Mouse (Mus musculus) ES-Bruce4 (cell line): ENCODE measurements around the gene Ankrd11. TPM values are rescaled to one million over a fixed set of nuclear protein-coding genes. Genes with fewer than 3 reads are reported as not detected.

ENCODE experiments used
- H3K27ac ChIP-seq: 2 replicates; pipeline ENCODE4 v1.5.1; 2012; ENCODE audit warnings: low read length, inconsistent platforms; ENCODE audit not compliant: insufficient read depth
- H3K27me3 ChIP-seq: 2 replicates; pipeline ENCODE4 v1.6.1; 2012; ENCODE audit warnings: mild to moderate bottlenecking, low read length, inconsistent platforms; ENCODE audit not compliant: control insufficient read depth, poor library complexity, insufficient read depth, severe bottlenecking
- H3K36me3 ChIP-seq: 2 replicates; pipeline ENCODE4 v1.6.1; 2012; ENCODE audit warnings: inconsistent platforms, mild to moderate bottlenecking, low read length, moderate library complexity; ENCODE audit not compliant: control insufficient read depth, poor library complexity, insufficient read depth, severe bottlenecking
- H3K4me1 ChIP-seq: one replicate; pipeline ENCODE4 v1.8.1; 2011; ENCODE audit warnings: low read length; ENCODE audit not compliant: control insufficient read depth, insufficient read depth
- H3K4me3 ChIP-seq: 2 replicates; pipeline ENCODE4 v1.5.1; 2011; ENCODE audit warnings: low read depth, mild to moderate bottlenecking, low read length
- H3K9ac ChIP-seq: 2 replicates; pipeline ENCODE4 v1.6.1; 2012; ENCODE audit warnings: low read depth, mild to moderate bottlenecking, inconsistent platforms; ENCODE audit not compliant: poor library complexity, severe bottlenecking
- H3K9me3 ChIP-seq: replicated peaks from 2 replicates; pipeline ENCODE4 v1.6.1; 2012; ENCODE audit warnings: mild to moderate bottlenecking, low read length, inconsistent platforms; ENCODE audit not compliant: control insufficient read depth, poor library complexity, insufficient read depth, severe bottlenecking
- CTCF ChIP-seq: IDR thresholded peaks from one replicate; pipeline ENCODE4 v1.8.1; 2011; ENCODE audit warnings: low read depth, low read length
- EP300 ChIP-seq: IDR thresholded peaks from 2 replicates; pipeline ENCODE4 v1.6.1; 2011; ENCODE audit warnings: low read depth, low read length; ENCODE audit not compliant: insufficient read depth
- POLR2A ChIP-seq: IDR thresholded peaks from one replicate; pipeline ENCODE4 v1.8.1; 2011; ENCODE audit warnings: low read length; ENCODE audit not compliant: insufficient read depth
- polyA plus RNA-seq: library from polyadenylated mRNA; stranded (reverse); fragments of >200 nt; gene quantifications from 2 replicates; pipeline ENCODE4 v1.2.4, GENCODE M21; 2011; ENCODE audit warnings: low read depth; ENCODE audit not compliant: missing spikeins, insufficient read depth, insufficient read length

Ankrd11 gene
- polyA plus RNA-seq, 1 experiment: 148 TPM

- TF ChIP-seq CTCF (no peak), POLR2A (no peak), EP300 (no peak)
- H3K4me1 ChIP-seq: peaks cover 2% of the 10 kb centered on the region
- H3K9me3 ChIP-seq: no peaks in the 10 kb centered on the region
- H3K36me3 ChIP-seq: peaks cover 16% of the 10 kb centered on the region
- peak overlapping the region; percentile 60 for H3K27ac ChIP-seq
- H3K4me3 ChIP-seq: peak overlapping the region; percentile 86
- H3K9ac ChIP-seq: peak overlapping the region; percentile 96
- H3K27me3 ChIP-seq: no peaks in the 10 kb centered on the region
These were observed 24.1 kb upstream of the Ankrd11 start for GRCm38 (mm10) chr8:123066101-123066683.

- no peaks in the 10 kb centered on the region for H3K9me3 ChIP-seq
- peak overlapping the region; percentile 86 for H3K27ac ChIP-seq
- H3K4me1 ChIP-seq: peaks cover 2% of the 10 kb centered on the region
- 0 out of 2 replicates have a peak, but pooled peaks have one; percentile 3 for TF ChIP-seq EP300
- no peak for TF ChIP-seq CTCF
- peak; percentile 89 for TF ChIP-seq POLR2A
- H3K4me3 ChIP-seq: peak overlapping the region; percentile 95
- peak overlapping the region; percentile 96 for H3K9ac ChIP-seq
- H3K27me3 ChIP-seq: no peaks in the 10 kb centered on the region
- H3K36me3 ChIP-seq: peaks cover 10% of the 10 kb centered on the region
These were observed 23.4 kb upstream of the Ankrd11 start for GRCm38 (mm10) chr8:123065214-123066100.

GRCm38 (mm10) chr8:123064809-123065213, 22.7 kb upstream of the Ankrd11 start:
- TF ChIP-seq EP300: no peak
- no peak for TF ChIP-seq CTCF
- no peak for TF ChIP-seq POLR2A
- H3K9me3 ChIP-seq: no peaks in the 10 kb centered on the region

GRCm38 (mm10) chr8:123064072-123064471, 22.0 kb upstream of the Ankrd11 start:
- TF ChIP-seq EP300 (no peak), CTCF (no peak), POLR2A (no peak)
- H3K27me3 ChIP-seq: no peaks in the 10 kb centered on the region
- no peaks in the 10 kb centered on the region for H3K9me3 ChIP-seq
- peaks cover 2% of the 10 kb centered on the region for H3K4me1 ChIP-seq
- H3K9ac ChIP-seq: peak overlapping the region; percentile 96
- peaks cover 8% of the 10 kb centered on the region for H3K36me3 ChIP-seq
- no peak overlapping the region for H3K4me3 ChIP-seq
- no peak overlapping the region for H3K27ac ChIP-seq

More at GRCm38 (mm10) chr8:123064809-123065213, 22.7 kb upstream of the Ankrd11 start:
- Histone ChIP-seq H3K9ac (peak overlapping the region; percentile 96), H3K36me3 (peaks cover 8% of the 10 kb centered on the region), H3K4me1 (peaks cover 2% of the 10 kb centered on the region), H3K27me3 (no peaks in the 10 kb centered on the region), H3K27ac (peak overlapping the region; percentile 86), H3K4me3 (peak overlapping the region; percentile 95)

GRCm38 (mm10) chr8:123062721-123063120, 20.6 kb upstream of the Ankrd11 start, which contains the start of gene Spg7:
Gene Spg7, plus strand, starts transcription at chr8:123062942.
- TF ChIP-seq POLR2A (no peak), EP300 (no peak), CTCF (no peak)
- Histone ChIP-seq H3K27me3 (no peaks in the 10 kb centered on the region), H3K27ac (no peak within 1 kb of the TSS), H3K4me1 (peaks cover 2% of the 10 kb centered on the region), H3K36me3 (peaks cover 7% of the 10 kb centered on the region), H3K9ac (no peak within 1 kb of the TSS), H3K4me3 (no peak within 1 kb of the TSS), H3K9me3 (no peaks in the 10 kb centered on the region)
